Mouse (Mus musculus): ENCODE data around the gene Nav3.
"Not testable (repeated sequence)": the region's sequence is repeated elsewhere in the genome, so short reads cannot be mapped to it uniquely, and the experiment has no call there.

The Nav3 gene

GRCm38 (mm10) chr10:110085156-110085555 lies 370.8 kb downstream of the Nav3 start:
- DNase-seq (ENCODE audit: low read depth, low spot score), result peak; percentile 43

- no peak for DNase-seq (ENCODE audit: low read depth, low spot score)
Measured at GRCm38 (mm10) chr10:110076575-110076974, 379.4 kb downstream of the Nav3 start.

DNA sequence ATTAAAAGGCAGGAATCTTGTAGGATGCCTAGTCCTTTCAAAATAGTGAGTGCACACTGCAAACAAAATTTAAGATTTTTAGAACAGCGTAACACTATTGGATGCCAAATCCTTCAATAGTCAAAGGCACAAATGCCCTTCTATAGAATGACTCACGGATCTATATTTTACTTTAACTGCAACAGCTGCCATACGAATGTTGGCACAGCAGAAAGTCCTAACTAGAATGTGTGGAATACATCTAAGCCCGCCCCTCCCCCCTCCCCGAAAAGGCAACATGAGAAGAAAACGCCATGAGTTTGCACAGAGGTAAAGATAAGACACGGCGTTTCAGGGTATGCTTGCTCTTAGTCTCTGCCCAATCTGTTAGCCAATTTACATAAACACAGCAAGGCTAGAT lies 383.6 kb downstream of the Nav3 start:
- DNase-seq (ENCODE audit: low read depth, low spot score), result peak; percentile 22

- DNase-seq (ENCODE audit: low read depth, low spot score), result no peak
Measured at GRCm38 (mm10) chr10:110061166-110061565, 394.8 kb downstream of the Nav3 start.

- DNase-seq (ENCODE audit: low read depth, low spot score), result no peak
Measured at GRCm38 (mm10) chr10:110037547-110037946, 418.5 kb downstream of the Nav3 start.

DNA sequence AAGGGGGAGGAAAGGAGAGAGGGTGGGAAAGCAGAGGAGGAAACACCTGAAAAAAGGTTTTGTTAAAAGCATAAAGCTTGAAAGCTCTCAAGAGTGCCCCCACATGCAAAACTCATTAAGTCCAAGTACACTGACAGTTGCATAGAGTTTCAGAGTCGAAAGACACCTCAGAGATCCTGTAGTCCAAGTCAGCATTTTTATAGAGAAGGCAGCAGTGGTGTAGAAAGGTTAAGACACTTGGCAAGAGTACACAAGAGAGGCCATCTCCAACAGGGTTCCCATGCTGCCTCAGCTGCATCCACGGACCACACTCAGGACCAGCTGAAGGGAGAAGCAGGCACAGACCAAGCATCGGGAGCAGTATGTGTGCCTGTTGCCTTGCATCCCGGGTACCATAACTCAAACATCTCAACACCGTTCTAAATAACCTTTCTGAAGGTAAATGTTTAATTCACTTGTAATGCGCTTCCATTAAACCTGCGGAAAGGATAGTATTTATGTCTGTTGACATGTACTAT lies 421.4 kb downstream of the Nav3 start:
- DNase-seq (ENCODE audit: low read depth, low spot score), result no peak

DNA sequence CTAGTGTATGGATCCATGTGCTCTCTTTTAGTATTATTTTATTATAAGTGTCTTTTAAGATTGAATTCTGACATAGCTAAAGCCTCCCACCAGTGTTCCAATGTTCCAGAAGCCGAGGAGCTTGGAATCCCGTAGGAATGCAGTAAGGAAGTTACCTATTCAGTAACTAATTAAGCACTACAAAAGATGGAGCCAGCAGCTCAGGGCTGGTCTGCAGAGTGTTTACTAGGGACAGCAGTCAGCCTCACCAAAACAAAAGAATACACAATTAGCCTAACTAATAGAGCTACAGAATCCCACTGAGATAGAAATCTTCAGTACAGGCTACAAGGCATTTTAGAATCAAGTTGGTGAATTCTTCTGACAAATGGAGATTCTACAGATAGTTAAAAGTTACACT lies 431.1 kb downstream of the Nav3 start:
- DNase-seq (ENCODE audit: low read depth, low spot score), result not testable (repeated sequence)

DNA sequence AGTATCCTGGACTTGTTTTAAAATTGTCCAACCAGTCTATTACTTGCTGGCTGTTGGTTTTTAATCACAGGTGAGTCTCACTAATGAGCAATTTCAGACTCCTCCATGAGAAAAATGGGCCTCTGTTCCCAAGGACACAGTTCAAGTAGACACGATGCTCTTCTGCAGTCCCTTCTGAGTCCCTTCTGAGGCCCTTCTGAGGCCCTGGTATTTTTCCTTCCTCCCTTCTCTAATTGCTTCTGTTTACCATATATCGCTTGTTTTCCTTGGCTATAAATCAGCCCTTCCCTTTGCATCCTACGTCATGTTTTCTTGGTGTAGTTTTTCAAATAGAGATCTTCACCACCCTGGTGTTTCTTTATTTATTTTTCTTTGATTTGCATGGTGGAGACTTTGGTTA lies 433.9 kb downstream of the Nav3 start:
- no peak for DNase-seq (ENCODE audit: low read depth, low spot score)

DNA sequence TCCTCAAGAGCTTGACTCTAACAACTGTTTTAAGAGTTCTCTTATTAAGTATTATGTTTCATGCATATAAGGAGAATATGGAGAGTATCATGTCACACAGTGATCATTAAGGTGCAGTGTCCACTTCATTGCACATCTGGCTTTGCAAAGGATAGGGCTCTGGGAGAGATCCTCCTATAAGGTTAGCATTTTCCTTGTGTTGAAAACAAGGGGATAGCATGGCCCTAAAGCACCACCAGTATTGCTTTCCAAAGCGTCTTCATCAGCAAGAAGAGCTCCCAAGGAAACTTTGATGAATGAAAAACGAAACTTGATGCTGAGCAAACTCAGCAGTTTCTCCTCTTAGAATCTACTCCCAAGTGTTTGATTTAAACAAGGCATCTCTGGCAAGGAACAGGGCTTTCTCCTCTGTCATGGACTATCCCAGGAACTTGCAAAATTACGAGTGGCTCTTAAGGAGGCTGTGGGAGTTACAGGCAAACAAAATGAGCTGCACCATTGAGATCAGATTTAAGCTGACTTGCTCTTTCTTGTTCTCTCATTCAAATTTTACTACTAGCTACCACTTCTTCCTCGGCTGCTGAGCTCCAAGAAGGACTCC lies 436.6 kb downstream of the Nav3 start:
- DNase-seq (ENCODE audit: low read depth, low spot score), result no peak

DNA sequence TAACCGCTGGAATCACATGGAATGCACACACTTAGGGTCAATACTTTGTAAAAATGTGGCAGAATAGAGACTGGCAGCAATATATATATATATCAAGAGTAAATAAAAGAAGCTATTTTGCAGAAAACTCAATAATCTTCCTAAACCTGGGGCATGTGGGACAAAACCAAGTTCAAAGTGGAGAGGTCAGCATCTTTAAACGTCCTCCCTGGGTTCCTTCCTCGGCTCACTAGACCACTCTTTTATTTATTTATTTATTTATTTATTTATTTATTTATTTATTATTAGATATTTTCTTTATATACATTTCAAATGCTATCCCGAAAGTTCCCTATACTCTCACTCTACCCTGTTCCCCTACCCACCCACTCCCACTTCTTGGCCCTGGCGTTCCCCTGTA lies 454.7 kb downstream of the Nav3 start:
- not testable (repeated sequence) for DNase-seq (ENCODE audit: low read depth, low spot score)

GRCm38 (mm10) chr10:110000755-110001247 lies 455.2 kb downstream of the Nav3 start:
- no peak for DNase-seq (ENCODE audit: low read depth, low spot score)

- no peak for DNase-seq (ENCODE audit: low read depth, low spot score)
Measured at GRCm38 (mm10) chr10:109999904-110000303, 456.1 kb downstream of the Nav3 start.

- no peak for DNase-seq (ENCODE audit: low read depth, low spot score)
Measured at GRCm38 (mm10) chr10:109994302-109994701, 461.7 kb downstream of the Nav3 start.

DNA sequence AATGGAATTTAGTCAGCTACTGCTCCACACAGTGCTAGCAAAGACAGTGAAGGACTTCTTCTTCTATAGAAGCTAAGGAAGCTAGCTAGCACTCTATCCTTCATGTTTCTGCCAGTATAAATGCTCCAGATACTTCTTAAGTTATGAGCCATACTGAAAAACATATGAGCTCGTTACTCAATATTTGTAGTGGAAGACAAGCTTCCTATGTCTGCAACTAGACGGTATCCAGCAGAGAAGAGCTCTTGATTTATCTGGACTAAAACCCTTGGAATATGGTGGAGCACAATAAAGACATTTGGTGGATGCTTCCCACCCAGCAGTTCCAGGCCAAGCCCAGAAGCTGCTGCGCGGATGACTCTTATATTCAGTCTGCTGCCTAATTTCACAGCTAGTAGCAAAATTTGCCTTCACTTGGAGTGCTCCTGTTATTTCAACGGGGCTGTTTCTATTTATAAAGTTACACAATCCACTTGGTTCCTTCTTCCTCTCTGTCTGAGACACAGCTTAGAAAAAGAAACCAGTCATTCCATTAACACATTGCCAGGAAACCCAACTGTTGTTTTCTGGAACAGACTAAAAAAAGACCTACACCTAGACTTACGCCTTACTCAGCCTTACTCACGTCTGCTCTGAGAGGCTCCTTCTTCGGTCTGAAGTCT lies 470.0 kb downstream of the Nav3 start:
- DNase-seq (ENCODE audit: low read depth, low spot score), result peak; percentile 94

DNA sequence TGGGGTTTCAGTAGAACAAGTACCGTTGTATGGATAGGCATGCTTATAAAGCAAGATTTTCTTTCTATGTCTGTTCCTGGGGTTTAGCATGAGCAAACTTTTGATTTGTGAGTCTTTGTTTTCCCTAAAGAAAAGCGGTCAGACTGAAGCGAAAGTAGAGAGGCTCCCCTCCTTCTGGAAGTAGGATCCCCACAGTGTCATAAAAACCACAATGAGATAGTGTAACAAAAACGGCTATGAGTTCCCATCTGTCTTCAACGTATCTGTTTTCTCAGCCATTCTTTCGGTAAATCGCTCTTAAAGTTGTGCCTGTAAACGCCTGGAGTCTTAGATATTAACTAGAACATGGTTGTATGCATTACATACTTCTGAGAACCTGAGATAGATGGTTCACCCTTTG lies 479.7 kb downstream of the Nav3 start:
- DNase-seq (ENCODE audit: low read depth, low spot score), result no peak

DNA sequence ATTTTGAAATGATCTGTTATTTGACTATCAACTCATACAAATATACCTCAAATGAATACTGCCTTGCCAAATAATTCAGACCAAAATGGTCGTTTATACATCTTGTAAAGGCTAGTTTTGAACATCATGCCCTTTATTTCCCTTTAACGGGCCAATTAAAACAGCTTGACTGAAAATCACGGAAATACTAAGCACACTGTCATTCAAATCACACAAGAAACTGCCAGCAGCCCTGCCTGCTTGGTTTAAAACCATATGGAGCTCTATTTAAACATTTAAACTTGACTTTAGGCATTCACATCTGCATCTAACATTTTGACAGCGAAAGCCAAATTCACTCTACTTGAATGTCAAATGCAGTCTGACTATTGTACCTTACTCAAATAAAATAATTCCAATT lies 481.8 kb downstream of the Nav3 start:
- DNase-seq (ENCODE audit: low read depth, low spot score), result no peak

- no peak for DNase-seq (ENCODE audit: low read depth, low spot score)
Measured at GRCm38 (mm10) chr10:109973483-109973882, 482.5 kb downstream of the Nav3 start.

DNA sequence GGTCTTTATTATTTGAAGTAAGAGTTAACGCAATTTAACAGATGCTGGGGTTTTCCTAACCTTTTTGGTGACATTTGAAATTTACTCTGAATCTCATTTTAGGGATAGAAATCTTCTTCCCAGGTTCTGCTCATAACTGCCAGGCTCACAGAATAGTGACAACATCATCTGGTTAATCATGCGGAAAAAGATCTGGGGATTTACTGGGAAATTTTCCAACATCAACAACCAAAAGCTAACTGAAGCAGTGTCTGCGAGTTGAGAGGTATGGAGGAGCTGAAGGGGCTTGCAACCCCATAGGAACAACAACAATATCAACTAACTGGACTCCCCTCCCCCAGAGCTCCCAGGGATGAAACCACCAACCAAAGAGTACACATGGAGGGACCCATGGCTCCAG lies 505.7 kb downstream of the Nav3 start:
- DNase-seq (ENCODE audit: low read depth, low spot score), result no peak

DNA sequence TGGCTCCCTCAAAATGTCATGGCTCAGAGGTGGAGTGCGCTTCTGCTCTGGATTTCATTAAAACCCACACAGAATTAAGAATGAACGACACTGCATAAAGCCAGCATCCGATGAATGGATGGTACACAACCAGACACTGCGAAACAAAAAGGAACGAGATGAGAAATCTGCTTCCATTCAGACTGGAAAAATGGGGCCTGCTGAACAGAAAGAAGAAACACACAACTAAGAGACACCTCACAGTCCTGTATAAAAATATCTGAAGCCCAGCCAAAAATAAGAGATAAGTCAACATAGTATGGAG lies 526.7 kb downstream of the Nav3 start:
- no peak for DNase-seq (ENCODE audit: low read depth, low spot score)

DNA sequence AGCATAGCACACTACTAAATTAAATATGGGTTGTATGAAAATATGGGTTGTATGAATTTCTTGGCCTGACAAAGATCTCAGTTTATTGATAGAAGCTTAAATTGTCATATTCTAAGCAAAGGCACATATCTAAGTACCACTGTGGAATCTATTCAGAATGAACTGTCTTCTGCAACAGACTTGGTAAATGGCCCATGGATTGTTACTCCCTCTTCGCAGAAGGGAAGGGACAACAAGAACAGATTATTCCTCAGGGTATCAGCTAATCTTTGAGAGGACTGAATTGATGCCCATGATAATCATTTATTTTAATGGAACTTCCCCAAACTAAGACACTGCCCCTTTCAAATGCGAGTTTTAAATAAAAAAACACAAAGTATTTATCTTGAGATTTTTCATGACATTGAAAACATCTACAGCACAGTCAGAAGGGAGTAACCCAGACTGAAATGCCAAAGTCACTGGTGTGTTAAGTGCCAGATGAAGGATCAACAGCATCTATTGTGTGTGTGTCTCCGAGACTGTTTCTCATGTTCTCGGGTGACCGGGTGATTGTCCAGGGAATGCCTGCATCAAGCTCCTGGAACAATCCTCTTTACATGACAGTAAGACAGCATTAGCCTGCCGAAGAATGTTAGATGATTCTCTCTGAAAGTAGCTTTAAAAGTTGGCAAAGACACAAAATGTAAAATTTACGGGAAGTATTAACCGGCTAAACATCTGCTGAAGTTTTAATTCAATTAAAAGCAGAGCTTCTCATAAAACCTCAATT lies 527.3 kb downstream of the Nav3 start:
- DNase-seq (ENCODE audit: low read depth, low spot score), result no peak

DNA sequence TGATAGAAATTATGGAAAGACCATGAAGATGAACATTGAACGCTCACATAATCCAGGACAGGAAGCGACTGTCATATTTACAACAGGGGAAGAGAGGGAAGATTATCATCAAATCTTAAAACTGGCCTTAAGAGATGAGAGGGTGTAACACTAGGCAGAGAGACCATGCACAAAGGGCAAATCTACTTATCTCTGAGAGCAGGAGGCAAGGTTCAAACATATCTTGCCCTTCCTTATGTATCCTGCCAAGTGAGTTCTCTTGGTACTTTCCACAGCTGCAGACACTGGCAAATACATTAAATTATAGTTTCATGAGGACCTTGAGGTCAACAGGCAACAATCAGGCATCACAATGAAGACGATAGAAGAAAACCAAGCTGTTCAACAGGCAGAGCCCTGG lies 529.9 kb downstream of the Nav3 start:
- no peak for DNase-seq (ENCODE audit: low read depth, low spot score)

- DNase-seq (ENCODE audit: low read depth, low spot score), result no peak
Measured at GRCm38 (mm10) chr10:109924136-109924535, 531.9 kb downstream of the Nav3 start.

GRCm38 (mm10) chr10:109921368-109921767 lies 534.6 kb downstream of the Nav3 start:
- DNase-seq (ENCODE audit: low read depth, low spot score), result no peak
